Mouse (Mus musculus): ENCODE results near the gene Dnmt3a.

GRCm38 (mm10) chr12:3857231-3857630 is 51.4 kb downstream of the Dnmt3a start:
- TF ChIP-seq CTCF (IDR thresholded peaks at IDR 0.05; ENCODE audit: insufficient read depth, low read length) (no peak), POLR2A (IDR thresholded peaks at IDR 0.05; ENCODE audit: borderline replicate concordance, extremely low read depth, low read depth, low read length) (no peak)

All from lung, adult 2 months (tissue).